Mouse (Mus musculus) megakaryocyte, embryonic 14.5 days (primary cell): ENCODE results near the gene Iqca. TPM values are rescaled to one million over a fixed set of nuclear protein-coding genes. Genes with fewer than 3 reads are reported as not detected.

Experiments
- H3K27me3 ChIP-seq: replicated peaks from 2 replicates; pipeline ENCODE3; 2012; ENCODE audit warnings: inconsistent platforms
- H3K36me3 ChIP-seq: replicated peaks from 2 replicates; pipeline ENCODE3; 2012; ENCODE audit warnings: low read length, inconsistent platforms, mixed read lengths
- H3K4me1 ChIP-seq: 2 replicates; pipeline ENCODE4 v1.6.1; 2012; ENCODE audit warnings: inconsistent platforms
- H3K4me3 ChIP-seq: replicated peaks from 2 replicates; pipeline ENCODE3; 2012; ENCODE audit warnings: moderate library complexity, mild to moderate bottlenecking, inconsistent platforms
- H3K9me3 ChIP-seq: 2 replicates; pipeline ENCODE4 v1.6.1; 2012; ENCODE audit warnings: inconsistent platforms
- FLI1 ChIP-seq: IDR thresholded peaks from 2 replicates; pipeline ENCODE4 v1.6.1; 2012; ENCODE audit warnings: low read length, inconsistent platforms, mixed read lengths
- GATA1 ChIP-seq: IDR thresholded peaks from 3 replicates; pipeline ENCODE4 v1.6.1; 2012; ENCODE audit warnings: mixed read lengths, low read length, inconsistent platforms, borderline replicate concordance
- polyA plus RNA-seq: library from polyadenylated mRNA; stranded (reverse); fragments of >175 nt; gene quantifications from 2 replicates; pipeline ENCODE4 v1.2.3, GENCODE M21; 2012; ENCODE audit warnings: low replicate concordance; ENCODE audit not compliant: insufficient read depth

The Iqca gene
- polyA plus RNA-seq, 1 experiment, result not detected

DNA sequence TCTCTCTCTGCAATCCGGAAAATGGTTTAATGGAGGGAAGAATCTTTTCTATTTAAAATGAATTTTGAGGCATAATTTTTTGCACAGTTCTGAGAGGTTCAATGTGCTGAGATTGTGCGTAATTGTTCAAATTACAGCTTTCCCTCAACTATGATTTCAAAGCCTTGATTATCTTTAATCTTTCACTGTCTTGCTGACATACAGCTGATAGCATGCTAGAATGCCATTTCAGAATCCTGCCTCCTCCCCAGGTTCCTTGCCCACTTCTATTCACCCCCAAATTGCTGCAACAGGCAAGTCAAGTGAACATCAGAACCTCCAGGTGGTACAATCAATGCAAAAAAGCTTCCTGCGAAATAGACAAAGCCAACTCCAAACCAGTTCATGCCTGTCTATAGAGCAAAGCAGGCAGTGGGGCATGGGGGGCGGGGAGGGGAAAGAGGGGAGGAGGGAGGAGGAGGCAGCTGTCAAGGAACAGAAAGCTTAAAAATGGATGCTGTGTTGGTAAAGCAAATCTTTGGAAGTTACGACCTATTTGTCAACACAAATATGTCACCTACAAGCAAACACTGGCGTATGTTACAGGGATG is 39.5 kb downstream of the Iqca start:
- peaks cover 6% of the 10 kb centered on the region; the same call in 1 of the 2 replicates for H3K9me3 ChIP-seq
- no peak overlapping the region for H3K4me3 ChIP-seq
- H3K4me1 ChIP-seq, result no peaks in the 10 kb centered on the region
- no peaks in the 10 kb centered on the region for H3K36me3 ChIP-seq
- no peaks in the 10 kb centered on the region for H3K27me3 ChIP-seq
- TF ChIP-seq GATA1, result no peak
- TF ChIP-seq FLI1, result no peak

DNA sequence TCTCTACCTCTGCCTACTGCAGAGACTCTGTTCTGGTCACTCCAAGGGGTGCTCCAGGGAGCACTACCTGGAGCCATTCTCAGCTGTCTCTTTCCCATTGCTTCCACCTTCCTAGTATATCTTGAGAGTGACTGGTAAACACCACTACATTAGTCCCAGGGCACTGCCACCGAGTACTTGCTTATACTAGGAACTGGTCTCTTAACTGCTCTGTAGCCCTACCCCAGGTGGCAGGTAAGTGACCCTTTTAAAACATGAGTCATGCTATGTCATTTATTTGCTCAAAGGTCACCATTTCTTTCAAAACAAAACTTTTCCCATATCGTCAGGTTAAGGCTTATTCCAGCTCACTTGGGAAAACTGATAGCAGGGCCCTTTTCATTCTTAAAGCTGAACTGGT is 40.5 kb downstream of the Iqca start:
- Histone ChIP-seq H3K36me3 (no peaks in the 10 kb centered on the region), H3K9me3 (peaks cover 6% of the 10 kb centered on the region; the same call in 1 of the 2 replicates), H3K4me3 (no peak overlapping the region), H3K4me1 (no peaks in the 10 kb centered on the region), H3K27me3 (no peaks in the 10 kb centered on the region)
- TF ChIP-seq FLI1, result no peak
- no peak for TF ChIP-seq GATA1

DNA sequence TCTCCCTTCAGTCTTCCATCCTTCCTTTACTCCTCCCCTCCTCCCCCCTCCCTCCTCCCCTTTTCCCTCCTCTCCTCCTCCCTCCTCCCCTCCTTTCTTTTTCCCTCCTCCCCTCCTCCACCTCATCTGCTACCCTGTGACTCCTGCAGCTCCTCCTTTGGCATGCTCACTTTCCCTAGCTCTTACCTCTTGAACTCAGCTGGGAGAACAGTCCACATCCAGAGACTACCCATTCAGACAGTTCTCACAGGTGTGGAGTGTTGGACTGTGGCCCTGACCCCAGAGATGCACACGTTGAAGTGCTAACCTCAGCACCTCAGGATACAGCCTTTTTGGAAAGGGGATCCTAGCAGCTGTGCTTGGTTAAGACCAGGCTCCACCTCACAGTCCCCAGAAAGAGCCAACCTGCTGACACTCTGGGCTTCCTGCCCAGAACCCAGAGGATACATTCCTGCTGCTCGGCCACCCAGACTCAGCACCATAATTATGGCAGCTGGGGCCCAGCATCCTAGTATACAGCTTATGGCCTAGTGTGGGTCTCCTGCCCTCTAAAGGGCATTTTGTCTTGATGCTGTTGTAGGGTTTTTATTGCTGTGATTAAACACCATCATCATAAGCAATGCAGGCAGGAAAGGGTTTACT is 41.9 kb downstream of the Iqca start:
- Histone ChIP-seq H3K27me3 (no peaks in the 10 kb centered on the region), H3K9me3 (peaks cover 6% of the 10 kb centered on the region; the same call in 1 of the 2 replicates), H3K36me3 (no peaks in the 10 kb centered on the region), H3K4me3 (no peak overlapping the region), H3K4me1 (no peaks in the 10 kb centered on the region)
- TF ChIP-seq FLI1, result no peak
- no peak for TF ChIP-seq GATA1

DNA sequence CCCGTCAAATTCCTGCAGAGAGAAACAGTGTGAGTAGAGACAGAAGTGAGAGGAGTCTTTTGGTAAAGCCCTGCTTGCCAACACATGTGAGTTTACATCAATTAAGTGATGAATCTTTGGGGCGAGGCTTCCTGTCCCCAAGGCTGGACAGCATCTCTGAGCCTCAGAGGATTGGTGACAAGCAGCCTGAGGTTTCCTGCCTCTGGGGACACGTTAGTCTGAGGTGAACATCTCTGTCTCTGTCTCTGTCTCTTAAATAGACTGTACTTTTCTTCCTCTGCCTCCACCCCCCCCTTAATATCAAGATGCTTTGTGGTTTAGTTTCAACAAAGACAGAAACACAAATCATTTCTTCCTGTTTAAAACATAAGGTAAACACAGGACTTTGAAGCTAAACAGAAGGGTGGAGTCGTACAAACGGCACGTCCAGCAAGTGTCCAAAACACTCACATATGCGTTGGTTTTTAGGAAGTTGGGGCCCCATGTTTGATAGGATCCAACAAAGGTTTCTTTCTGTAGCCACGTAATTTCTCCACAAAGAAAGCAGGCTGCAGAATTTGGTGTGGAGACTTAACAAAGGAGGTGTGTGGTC is 49.2 kb downstream of the Iqca start:
- Histone ChIP-seq H3K36me3 (no peaks in the 10 kb centered on the region), H3K27me3 (no peaks in the 10 kb centered on the region), H3K4me3 (no peak overlapping the region), H3K4me1 (no peaks in the 10 kb centered on the region), H3K9me3 (peaks cover 8% of the 10 kb centered on the region)
- no peak for TF ChIP-seq GATA1
- TF ChIP-seq FLI1, result no peak

DNA sequence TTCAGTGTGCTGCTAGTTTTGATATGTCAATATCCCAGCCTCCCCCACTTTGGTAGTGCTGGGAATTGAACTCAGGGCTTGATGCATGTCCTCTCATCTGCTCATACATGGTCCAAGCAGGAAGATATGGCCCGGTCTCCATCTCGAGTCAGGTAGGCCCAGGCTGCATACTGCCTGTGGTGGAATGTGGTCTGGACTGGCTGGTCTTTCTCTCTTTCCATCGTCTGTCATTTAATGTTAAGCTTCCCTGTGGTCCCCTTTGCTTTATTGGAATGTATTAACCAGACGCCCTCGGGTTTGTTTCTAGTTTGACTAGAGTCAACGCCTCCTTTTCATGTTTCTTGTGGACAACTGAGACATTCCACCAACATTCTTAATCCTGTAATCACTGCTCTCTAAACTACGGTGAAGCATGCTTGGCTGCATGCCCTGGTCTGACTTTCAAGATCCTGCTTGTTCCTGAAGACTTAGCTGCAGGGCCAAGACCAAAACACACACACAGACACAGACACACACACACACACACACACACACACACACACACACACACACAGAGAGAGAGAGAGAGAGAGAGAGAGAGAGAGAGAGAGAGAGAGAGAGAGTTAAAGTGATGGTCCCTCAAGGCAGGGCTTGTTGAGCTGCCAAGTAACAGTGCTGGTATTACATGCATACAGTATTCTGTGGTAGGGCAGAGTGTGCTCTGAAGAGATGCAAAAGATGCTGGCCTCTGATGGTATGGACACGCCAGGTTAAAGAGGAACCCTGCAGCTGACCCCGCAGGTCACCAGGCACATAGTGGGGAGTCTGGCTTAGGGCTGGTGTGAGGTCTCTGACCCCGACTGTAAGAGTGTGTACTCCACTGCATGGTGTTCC is 52.6 kb downstream of the Iqca start:
- no peaks in the 10 kb centered on the region for H3K27me3 ChIP-seq
- H3K4me1 ChIP-seq, result no peaks in the 10 kb centered on the region
- peaks cover 8% of the 10 kb centered on the region for H3K9me3 ChIP-seq
- no peaks in the 10 kb centered on the region for H3K36me3 ChIP-seq
- H3K4me3 ChIP-seq, result no peak overlapping the region
- TF ChIP-seq FLI1, result no peak
- no peak for TF ChIP-seq GATA1

DNA sequence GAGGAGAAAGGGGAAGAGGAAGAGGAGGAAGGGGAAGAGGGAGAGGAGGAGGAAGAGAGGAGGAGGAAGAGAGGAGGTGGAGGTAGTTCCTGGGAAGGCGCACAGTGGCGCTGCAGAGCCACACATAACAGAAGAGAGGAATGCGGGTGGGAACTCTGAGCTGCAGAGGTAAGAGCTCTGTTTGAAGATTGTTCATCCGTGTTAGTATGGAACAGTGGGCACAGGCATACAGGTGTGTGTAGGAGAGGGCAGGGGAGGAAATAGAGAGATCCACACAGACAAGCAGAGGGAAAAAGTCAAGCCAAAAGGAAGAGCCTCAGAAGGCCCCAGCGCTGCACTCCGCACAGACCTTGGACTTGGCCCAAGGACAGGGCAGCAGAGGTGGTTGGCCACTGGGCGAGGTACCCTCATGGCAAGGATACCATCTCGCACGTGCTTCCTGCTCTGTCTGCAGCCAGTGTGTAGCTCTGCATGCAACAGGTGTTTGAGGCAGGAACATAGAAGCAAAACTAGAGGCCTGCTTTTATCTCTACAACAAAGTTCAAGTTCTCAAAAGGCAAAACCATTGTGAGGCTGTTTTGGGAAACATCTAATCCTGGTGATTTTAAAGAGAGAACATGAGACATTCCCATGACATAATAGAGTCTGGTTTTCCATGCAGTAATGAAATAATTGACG is 60.2 kb downstream of the Iqca start:
- TF ChIP-seq FLI1 (no peak), GATA1 (no peak)
- Histone ChIP-seq H3K27me3 (no peaks in the 10 kb centered on the region), H3K4me3 (no peak overlapping the region), H3K4me1 (no peaks in the 10 kb centered on the region), H3K9me3 (no peaks in the 10 kb centered on the region), H3K36me3 (no peaks in the 10 kb centered on the region)

DNA sequence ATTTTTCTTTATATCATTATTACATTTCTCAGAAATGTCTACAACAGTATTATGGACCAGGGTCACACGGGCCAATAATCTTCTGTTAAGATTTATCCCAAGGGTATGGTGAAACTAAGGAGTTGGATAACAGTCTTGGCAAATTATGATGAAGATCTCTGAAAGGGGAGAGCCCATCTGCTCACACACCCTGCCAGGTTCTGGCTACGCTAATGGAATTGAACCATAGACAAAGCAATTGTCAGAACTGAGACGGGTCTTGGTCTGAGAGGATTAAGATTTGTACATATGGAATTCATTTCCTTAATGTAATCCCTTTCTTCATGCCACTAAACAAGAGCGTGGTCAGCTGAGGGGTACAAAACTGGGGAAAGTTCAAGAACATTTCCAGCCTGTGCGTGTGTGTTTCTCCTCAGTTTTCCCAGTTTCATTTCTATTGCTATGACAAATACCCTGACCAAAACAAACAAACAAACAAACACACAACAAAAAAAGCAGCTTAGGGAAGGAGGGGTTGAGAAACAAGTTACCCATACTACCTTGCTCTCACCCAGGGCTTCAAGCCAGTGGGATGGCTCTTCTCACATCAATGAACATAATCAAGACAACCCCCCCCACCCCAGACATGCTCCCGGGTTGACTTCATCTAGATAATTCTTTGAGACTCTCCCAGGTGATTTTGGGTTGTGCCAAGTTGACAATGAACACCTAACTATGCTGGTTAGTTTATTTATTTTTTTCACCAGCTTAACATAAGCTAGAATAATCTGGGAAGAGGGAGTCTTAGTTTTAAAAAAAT is 64.8 kb downstream of the Iqca start:
- Histone ChIP-seq H3K36me3 (no peaks in the 10 kb centered on the region), H3K27me3 (no peaks in the 10 kb centered on the region), H3K9me3 (no peaks in the 10 kb centered on the region), H3K4me3 (no peak overlapping the region), H3K4me1 (no peaks in the 10 kb centered on the region)
- TF ChIP-seq FLI1 (no peak), GATA1 (no peak)

DNA sequence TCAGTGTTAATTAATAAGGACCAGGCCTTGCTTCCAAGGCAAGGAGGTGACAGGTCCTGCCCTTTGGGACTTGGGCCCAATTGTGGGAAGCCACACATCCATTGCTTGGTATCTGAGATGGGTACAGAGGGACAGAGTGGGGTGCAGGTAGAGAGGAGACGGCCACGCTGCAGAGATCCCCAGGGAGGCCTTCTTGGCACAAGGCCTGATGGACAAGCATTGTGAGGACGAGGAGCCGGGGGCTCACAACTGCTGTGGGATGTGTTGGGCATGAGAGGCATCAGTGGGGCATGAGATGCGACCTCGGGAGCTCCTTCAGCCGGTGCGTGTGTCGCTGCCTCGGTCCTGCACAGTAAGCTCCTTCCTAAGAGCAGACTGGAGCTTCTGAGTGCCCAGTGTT is 66.7 kb downstream of the Iqca start:
- Histone ChIP-seq H3K4me3 (no peak overlapping the region), H3K36me3 (no peaks in the 10 kb centered on the region), H3K9me3 (peaks cover 5% of the 10 kb centered on the region; the same call in 1 of the 2 replicates), H3K4me1 (no peaks in the 10 kb centered on the region), H3K27me3 (no peaks in the 10 kb centered on the region)
- TF ChIP-seq GATA1, result no peak
- no peak for TF ChIP-seq FLI1
